Mouse (Mus musculus) hindbrain, embryonic 11.5 days (tissue): ENCODE data around the gene Tmem190. TPM values are rescaled to one million over a fixed set of nuclear protein-coding genes. Genes with fewer than 3 reads are reported as not detected.

Source experiments
- ATAC-seq: fragments of 200-750 bp; cut with Nextera tagmentation; 2 replicates; pipeline ENCODE4 v1.8.0; 2017; ENCODE audit warnings: mild to moderate bottlenecking, moderate TSS enrichment, moderate library complexity; ENCODE audit not compliant: low FRiP score
- DNase-seq: peaks from one replicate; pipeline ENCODE4 v3.0.0-alpha.2; 2015; ENCODE audit warnings: low spot score
- H3K27ac ChIP-seq: fragments of 300-500 bp; sonication (generic); 2 replicates; pipeline ENCODE4 v1.5.1; 2014; ENCODE audit warnings: mild to moderate bottlenecking, low read depth, low read length
- H3K27me3 ChIP-seq: fragments of 300-500 bp; sonication (generic); 2 replicates; pipeline ENCODE4 v1.6.1; 2014; ENCODE audit warnings: mild to moderate bottlenecking, low read length, moderate library complexity, mixed read lengths; ENCODE audit not compliant: control insufficient read depth, insufficient read depth
- H3K36me3 ChIP-seq: fragments of 300-500 bp; sonication (generic); 2 replicates; pipeline ENCODE4 v1.6.1; 2014; ENCODE audit warnings: mild to moderate bottlenecking, low read length, moderate library complexity, mixed read lengths; ENCODE audit not compliant: control insufficient read depth, insufficient read depth
- H3K4me1 ChIP-seq: fragments of 300-500 bp; sonication (generic); replicated peaks from 2 replicates; pipeline ENCODE4 v1.6.1; 2014; ENCODE audit warnings: low read length, mixed read lengths; ENCODE audit not compliant: control insufficient read depth, insufficient read depth
- H3K4me2 ChIP-seq: fragments of 300-500 bp; sonication (generic); replicated peaks from 2 replicates; pipeline ENCODE4 v1.6.1; 2014; ENCODE audit warnings: mild to moderate bottlenecking, low read depth, low read length
- H3K4me3 ChIP-seq: fragments of 300-500 bp; sonication (generic); 2 replicates; pipeline ENCODE4 v1.5.1; 2014; ENCODE audit warnings: low read depth, low read length
- H3K9ac ChIP-seq: fragments of 300-500 bp; sonication (generic); 2 replicates; pipeline ENCODE4 v1.6.1; 2014; ENCODE audit warnings: low read depth, low read length
- H3K9me3 ChIP-seq: fragments of 300-500 bp; sonication (generic); 2 replicates; pipeline ENCODE4 v1.6.1; 2016; ENCODE audit warnings: low read length; ENCODE audit not compliant: control insufficient read depth
- WGBS: fragments of 180-500 bp; shearing (Covaris S2); extraction: QIAGEN DNeasy Blood & Tissue Kit; methylation state at CpG from one replicate; pipeline ENCODE4 v1.1.7; 2014; 5-methylcytosine and 5-hydroxymethylcytosine counted together
- polyA plus RNA-seq: library from polyadenylated mRNA; unstranded; fragments of >200 nt; fragmentation: Nextera tagmentation; extraction: Ambion mirVana; gene quantifications from 2 replicates; pipeline ENCODE4 v1.2.1, GENCODE M21; 2014

Tmem190 gene
- polyA plus RNA-seq, 1 experiment from 2014 or later, result not detected

DNA sequence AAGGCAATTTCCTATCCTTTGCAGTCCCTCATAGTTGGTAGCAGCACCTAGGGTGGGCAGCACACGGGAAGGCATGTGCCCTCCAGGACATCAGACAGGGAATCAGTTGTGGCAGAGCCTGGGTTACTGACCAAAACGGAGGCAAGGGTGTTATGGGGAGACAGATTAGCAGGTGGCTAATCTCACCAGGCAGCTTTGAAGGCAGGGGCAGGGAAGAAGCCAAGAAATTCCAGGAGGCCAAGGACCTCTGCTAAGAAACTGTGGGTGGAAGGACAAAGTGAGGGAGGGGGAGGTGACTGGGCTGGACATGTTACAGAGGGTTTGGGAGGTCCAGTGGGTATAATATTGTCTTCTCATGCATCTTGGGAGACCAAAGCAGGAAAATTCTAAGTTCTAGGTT is 39.4 kb upstream of the Tmem190 start:
- no peak overlapping the region for H3K27ac ChIP-seq
- H3K4me3 ChIP-seq, result no peak overlapping the region
- no peak overlapping the region for H3K4me2 ChIP-seq
- ATAC-seq (no peak), DNase-seq (no peak)
- 85% methylated on average over 2 of the region's 2 CpGs for WGBS
- H3K9ac ChIP-seq, result no peak overlapping the region
- no peaks in the 10 kb centered on the region for H3K27me3 ChIP-seq
- peaks cover 12% of the 10 kb centered on the region for H3K4me1 ChIP-seq
- H3K36me3 ChIP-seq, result peaks cover 3% of the 10 kb centered on the region; the same call in 1 of the 2 replicates
- no peaks in the 10 kb centered on the region for H3K9me3 ChIP-seq

DNA sequence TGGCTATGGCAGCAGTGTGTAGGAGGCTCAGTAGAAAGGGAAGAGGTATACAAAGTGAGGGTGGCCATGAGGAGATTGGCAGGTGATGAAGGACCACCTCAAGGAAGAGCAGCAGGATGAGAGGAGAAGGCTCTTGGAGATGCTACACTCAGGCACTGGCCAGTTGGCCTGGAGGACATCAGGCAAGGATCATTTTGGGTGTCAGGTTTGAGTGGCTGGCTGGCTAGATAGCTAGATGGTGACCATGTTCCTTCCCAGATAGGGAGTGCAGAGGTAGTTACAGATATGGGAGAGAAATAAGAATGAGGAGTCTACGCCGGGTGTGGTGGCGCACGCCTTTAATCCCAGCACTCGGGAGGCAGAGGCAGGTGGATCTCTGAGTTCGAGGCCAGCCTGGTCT is 37.9 kb upstream of the Tmem190 start:
- Histone ChIP-seq H3K4me1 (peaks cover 12% of the 10 kb centered on the region), H3K4me3 (no peak overlapping the region), H3K9ac (no peak overlapping the region), H3K9me3 (no peaks in the 10 kb centered on the region), H3K27me3 (no peaks in the 10 kb centered on the region), H3K4me2 (no peak overlapping the region), H3K27ac (no peak overlapping the region), H3K36me3 (peaks cover 3% of the 10 kb centered on the region; the same call in 1 of the 2 replicates)
- WGBS, result 95% methylated on average over 5 of the region's 6 CpGs
- ATAC-seq (no peak), DNase-seq (no peak)

DNA sequence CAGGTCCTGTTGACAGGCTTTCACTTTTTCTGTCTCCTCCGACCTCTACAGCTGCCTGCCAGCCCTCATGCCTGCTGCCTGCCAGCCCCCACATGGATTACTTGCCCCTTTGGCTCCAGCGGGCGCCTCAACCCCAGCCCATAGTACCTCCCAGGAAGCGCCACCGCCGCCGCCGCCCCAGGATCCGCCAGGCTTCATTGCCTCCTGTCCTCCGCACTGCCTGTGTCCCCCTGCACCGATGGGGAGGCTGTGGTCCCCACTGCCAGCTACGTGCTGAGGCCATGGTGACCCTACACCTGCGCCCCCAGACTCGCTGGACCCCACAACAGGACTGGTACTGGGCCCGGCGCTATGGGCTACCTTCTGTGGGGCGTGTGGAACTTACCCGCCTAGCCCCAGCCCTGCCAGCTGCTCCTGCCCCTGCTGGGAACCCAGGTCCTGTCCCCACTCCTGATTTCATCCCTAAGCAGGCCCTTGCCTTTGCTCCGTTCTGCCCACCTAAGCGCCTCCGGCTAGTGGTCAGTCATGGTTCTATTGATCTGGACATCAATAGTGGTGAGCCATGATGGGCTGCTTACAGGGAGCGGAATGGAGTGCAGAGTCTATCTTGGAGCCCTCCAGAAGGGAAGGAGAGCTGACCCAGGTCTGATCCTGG is 36.3 kb upstream of the Tmem190 start:
- DNase-seq (no peak), ATAC-seq (no peak)
- Histone ChIP-seq H3K4me1 (peaks cover 6% of the 10 kb centered on the region; the same call in 1 of the 2 replicates), H3K27ac (no peak overlapping the region), H3K4me2 (no peak overlapping the region), H3K27me3 (no peaks in the 10 kb centered on the region), H3K4me3 (no peak overlapping the region), H3K9ac (no peak overlapping the region), H3K9me3 (no peaks in the 10 kb centered on the region), H3K36me3 (peaks cover 3% of the 10 kb centered on the region; the same call in 1 of the 2 replicates)
- WGBS, result 85% methylated on average over 22 of the region's 22 CpGs

DNA sequence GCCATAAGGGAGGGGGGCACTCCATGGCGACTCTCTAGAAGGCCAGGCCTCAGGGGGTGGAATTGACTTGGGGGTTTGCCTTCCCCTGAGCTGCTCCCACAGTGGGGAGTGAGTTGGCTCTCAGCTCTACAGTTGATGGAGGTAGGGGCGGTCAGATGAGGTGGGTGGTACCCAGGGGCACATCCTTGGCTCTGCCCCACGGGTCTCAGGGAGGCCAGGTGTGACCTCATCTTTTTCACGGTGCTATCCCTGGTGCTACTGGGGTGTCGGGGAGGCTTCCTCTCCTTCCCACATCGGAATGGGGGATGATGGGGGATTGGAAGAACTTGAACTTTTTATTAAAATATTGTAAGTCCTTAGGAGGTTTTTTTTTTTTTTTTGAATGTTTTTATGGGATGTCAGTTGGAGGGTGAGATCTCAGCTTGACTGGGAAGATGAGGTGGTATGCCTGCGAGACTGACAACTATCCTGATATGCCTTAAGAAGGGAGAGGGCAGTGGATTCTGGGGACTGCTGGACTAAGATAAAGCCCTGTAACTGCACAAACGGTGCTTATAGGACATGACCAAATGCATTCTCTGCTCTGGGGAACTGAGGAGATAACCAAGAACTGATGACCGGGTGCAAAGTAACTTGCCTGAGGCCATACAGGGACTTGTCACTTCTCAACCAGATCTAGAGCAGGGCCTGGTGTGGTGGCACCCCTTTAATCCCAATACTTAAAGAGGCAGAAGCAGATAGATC is 35.4 kb upstream of the Tmem190 start:
- H3K27ac ChIP-seq, result no peak overlapping the region
- H3K9ac ChIP-seq, result no peak overlapping the region

DNA sequence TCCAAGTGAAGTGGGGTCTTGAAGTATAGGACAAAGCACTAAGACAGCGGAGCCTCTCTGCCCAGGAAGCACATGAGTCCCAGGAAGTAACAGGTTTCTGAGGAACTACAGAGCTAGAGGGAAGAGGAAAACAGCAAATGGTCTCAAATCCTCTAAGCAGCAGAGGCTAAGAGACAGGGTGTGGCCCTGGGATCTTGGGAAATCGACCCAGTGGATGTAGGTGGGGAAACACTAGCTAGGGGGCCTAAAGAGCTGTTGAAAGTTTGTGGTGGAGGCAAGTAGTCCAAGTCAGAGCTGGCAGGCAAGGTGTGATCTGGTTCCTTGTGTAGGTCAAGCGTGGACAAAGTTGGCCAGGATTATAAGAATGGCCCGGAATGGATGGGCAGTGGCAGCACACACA is 34.4 kb upstream of the Tmem190 start:
- Histone ChIP-seq H3K9ac (no peak overlapping the region), H3K27ac (no peak overlapping the region), H3K4me1 (0 out of 2 replicates have a peak, but pooled peaks cover 5% of the 10 kb centered on the region), H3K27me3 (no peaks in the 10 kb centered on the region), H3K4me2 (no peak overlapping the region), H3K36me3 (peaks cover 3% of the 10 kb centered on the region; the same call in 1 of the 2 replicates), H3K4me3 (no peak overlapping the region), H3K9me3 (no peaks in the 10 kb centered on the region)
- DNase-seq (no peak), ATAC-seq (no peak)
- 82% methylated on average over 4 of the region's 4 CpGs for WGBS

More for the DNA sequence above, 35.4 kb upstream of the Tmem190 start:
- Histone ChIP-seq H3K4me3 (no peak overlapping the region), H3K4me1 (0 out of 2 replicates have a peak, but pooled peaks cover 5% of the 10 kb centered on the region), H3K9me3 (no peaks in the 10 kb centered on the region), H3K4me2 (no peak overlapping the region), H3K27me3 (no peaks in the 10 kb centered on the region), H3K36me3 (peaks cover 3% of the 10 kb centered on the region; the same call in 1 of the 2 replicates)
- ATAC-seq (no peak), DNase-seq (no peak)
- WGBS, result 67% methylated on average over 9 of the region's 9 CpGs

DNA sequence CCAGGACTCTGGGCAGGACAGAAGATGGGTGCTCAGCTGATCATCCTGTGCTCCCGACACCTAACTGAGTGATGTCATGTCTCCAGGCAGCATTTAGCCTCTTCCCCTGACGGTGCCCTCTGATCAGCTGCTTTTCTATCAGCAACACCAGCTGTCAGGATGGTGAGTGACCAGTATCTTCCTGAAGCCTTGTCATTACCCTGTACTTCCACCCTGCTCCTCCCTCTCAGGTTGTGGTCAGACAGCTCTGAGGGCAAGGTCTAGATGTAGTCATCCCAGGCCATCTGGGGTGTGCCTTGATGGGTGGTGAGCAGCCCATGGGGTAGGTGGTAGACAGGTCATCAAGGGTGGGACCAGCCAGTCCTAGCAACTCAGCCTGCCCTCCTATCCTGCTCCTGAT is 33.6 kb upstream of the Tmem190 start:
- DNase-seq (no peak), ATAC-seq (no peak)
- H3K9me3 ChIP-seq, result no peaks in the 10 kb centered on the region
- no peak overlapping the region for H3K27ac ChIP-seq
- WGBS, result 82% methylated on average over 2 of the region's 2 CpGs
- H3K9ac ChIP-seq, result no peak overlapping the region
- H3K36me3 ChIP-seq, result peaks cover 3% of the 10 kb centered on the region; the same call in 1 of the 2 replicates
- H3K4me2 ChIP-seq, result no peak overlapping the region
- no peaks in the 10 kb centered on the region for H3K27me3 ChIP-seq
- H3K4me3 ChIP-seq, result no peak overlapping the region
- 0 out of 2 replicates have a peak, but pooled peaks cover 5% of the 10 kb centered on the region for H3K4me1 ChIP-seq

DNA sequence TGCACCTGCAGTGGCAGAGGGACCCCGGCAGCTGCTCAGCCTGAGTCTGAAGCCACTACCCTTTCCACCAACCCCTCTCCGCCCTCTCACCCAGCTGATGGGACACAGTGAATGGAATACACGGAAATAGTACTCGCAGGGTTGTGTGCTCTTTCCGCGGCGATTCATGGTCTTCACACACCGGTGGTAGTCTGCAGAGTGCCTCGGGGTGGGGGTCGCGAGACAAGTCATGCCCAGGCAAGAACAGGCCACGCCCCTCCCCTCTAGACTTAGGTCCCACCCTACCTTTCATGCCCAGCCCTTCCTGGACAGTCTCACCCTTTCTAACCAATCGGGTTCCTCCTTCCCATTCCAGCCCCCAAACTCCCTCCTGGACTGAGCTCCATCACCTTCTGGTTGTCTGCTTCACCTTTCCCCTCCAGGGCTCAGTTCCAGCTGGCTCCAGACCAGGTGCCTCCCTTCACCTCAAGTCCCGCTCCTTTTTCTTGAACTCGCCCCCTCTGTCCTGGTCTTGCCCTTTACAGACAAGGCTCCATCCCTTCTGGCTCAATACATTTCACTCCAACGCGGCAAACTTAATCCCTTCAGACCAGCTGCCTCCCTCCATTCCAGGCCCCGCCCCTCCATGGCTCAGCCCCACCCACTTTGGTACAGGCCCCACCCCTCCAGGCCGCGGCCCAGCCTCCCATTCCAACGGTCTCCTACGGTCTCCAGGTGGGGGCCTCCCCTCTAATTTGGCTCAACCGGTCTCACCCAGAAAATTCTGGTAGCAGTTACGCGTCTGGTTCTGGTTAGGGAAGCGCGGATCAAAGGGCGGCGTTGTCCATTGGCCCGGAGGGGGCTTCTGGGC is 30.5 kb upstream of the Tmem190 start:
- Histone ChIP-seq H3K9ac (peak overlapping the region; percentile 5; the same call in 1 of the 2 replicates), H3K27ac (no peak overlapping the region), H3K36me3 (no peaks in the 10 kb centered on the region), H3K4me2 (peak overlapping the region; percentile 29), H3K27me3 (no peaks in the 10 kb centered on the region), H3K9me3 (no peaks in the 10 kb centered on the region), H3K4me1 (0 out of 2 replicates have a peak, but pooled peaks cover 5% of the 10 kb centered on the region), H3K4me3 (peak overlapping the region; percentile 24)
- 4% methylated on average over 30 of the region's 30 CpGs for WGBS
- ATAC-seq (peak; percentile 78), DNase-seq (peak; percentile 65)

DNA sequence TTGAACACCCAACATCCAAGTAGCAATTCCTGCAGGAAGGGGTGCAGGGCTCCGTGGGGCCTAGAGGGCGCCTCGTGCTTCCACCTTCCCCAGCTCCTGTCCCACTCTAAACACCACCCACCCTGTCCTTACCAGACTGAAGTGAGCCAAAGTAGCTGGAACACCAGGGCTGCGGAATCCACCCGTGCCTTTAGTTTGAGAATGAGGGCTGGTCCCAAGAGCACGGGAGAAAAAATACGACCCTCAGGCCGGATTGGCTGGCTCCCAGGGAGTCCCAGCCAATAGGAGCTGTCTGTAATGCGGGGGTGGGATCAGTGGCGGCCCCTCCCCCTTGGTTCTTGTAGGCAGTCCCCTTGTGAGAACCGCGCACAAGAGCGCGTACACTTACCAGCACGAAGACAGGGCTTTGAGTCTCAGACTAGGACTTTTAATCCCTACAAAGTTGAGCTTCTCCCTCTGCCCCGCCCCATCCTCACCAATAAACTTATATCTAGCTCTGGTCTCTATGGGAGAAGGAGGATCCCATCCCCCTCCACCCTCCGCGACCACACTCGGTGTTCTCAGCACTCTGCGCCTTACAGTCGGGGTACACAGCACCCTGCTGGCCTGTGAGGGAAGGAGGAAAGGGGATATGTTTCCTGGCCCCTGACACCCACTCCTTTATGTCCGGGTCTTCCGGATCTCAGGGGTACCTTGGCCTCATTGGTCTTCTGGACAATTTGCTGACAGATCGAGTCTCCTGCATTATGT is 29.7 kb upstream of the Tmem190 start, which contains the start of gene Cox6b2:
Gene Cox6b2 (minus strand): TSS at position 274 of the 750 bp plus-strand sequence.
- Histone ChIP-seq H3K4me1 (0 out of 2 replicates have a peak, but pooled peaks cover 5% of the 10 kb centered on the region), H3K4me2 (peak within 1 kb of the TSS; percentile 29), H3K27me3 (no peaks in the 10 kb centered on the region), H3K9me3 (no peaks in the 10 kb centered on the region), H3K36me3 (no peaks in the 10 kb centered on the region), H3K4me3 (peak within 1 kb of the TSS; percentile 24), H3K27ac (no peak within 1 kb of the TSS), H3K9ac (peak within 1 kb of the TSS; percentile 5; the same call in 1 of the 2 replicates)
- ATAC-seq, result peak; percentile 97
- 3% methylated on average over 24 of the region's 24 CpGs for WGBS
- DNase-seq, result peak; percentile 88
